Mouse (Mus musculus): ENCODE data around the gene 1700074P13Rik.

DNA sequence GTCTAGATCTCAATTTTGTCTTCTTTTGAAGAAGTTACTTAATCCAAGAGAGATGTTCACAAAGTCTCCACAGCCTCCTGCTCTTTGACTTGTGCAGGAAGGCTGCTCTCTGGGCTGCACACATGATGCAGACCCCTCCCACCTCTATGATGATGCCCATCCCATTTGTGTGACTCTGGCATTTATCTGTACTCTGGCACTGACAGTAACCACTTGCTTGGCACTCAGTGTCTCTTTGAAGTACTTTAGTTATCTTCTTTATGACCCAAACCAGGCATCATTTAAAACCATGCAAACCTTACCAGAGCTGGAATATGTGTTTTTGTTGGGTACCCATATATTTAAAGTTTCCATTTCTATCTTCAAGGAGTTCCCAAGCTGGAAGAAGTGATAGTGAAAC is 40.1 kb downstream of the 1700074P13Rik start, which contains the start of gene Prss58:
- TF ChIP-seq CTCF (conservative IDR thresholded peaks at IDR 0.05 in 1 of 2, IDR thresholded peaks at IDR 0.05 in 1 of 2; ENCODE audit: low read depth in 2 of 2, low read length in 2 of 2) (no peak), MYC (IDR thresholded peaks at IDR 0.05; ENCODE audit: low read depth, low read length) (no peak)
